Mouse (Mus musculus): ENCODE measurements around the gene Rbfox1.

The Rbfox1 gene

DNA sequence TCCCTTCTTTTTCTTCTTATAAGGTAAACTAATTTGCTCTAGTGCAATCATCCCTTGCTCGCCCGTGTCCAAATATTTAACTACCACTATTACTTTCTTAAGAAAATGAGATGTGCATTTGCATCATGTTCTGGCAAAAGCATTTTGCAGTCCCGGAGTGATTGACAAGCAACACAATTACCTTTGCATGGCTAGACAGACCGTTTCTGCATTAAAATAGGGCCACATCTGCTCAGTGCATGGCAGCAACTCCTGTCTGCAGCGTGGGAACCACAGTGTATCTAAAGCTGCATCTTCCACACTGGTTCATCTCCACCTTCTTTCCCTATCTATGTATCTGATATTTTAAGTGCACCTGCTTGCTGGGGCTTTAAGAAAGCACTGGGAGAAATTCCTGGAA, 1473.9 kb downstream of the Rbfox1 start:
- in situ Hi-C loops (cut with MboI; ENCODE audit: low pct_unique_long_range_greater_than_20kb in 1 of 2, low sequenced_read_pairs in 2 of 2, unreplicated experiment in 1 of 2) = no loop called here

DNA sequence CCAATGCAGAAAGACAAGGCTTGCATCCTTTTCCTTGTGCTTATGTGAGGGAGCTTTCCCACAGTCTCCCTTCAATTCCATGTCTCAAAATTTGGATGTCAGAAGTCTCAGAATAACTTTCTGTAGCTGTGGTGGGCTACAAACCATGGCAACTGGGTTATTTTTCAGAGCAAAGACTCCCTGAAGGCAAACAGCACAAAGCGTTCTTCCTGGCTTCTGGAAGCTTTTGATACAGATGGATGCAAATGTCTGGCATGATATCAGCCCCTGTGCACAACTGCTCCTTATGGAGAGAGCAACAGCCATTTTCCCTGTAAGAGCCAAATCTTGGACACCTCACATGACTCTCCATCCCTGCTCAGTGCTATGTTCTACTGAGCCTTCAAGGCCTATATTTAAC, 1475.6 kb downstream of the Rbfox1 start:
- in situ Hi-C loops (cut with MboI; ENCODE audit: low pct_unique_long_range_greater_than_20kb in 1 of 2, low sequenced_read_pairs in 2 of 2, unreplicated experiment in 1 of 2) = no loop called here

DNA sequence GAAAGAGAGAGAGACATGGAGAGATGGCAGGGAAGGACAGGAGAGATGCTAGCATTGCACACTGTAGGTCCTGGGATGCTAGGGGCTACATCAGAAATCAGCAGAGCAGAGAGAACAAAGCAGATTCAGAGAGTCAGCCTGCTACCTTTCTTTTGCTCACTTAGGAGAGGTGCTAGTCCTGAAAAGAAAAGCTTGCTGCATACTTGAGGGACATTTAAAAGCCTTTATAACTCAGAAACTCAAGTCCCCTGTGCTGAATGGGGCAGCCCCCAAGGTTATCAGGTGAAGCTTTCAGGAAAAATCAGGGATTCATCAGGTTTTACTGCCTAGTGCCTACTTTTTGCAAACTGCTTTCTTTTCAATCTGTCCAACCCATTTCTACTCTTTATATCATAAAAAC, 1480.7 kb downstream of the Rbfox1 start:
- in situ Hi-C loops (cut with MboI; ENCODE audit: low pct_unique_long_range_greater_than_20kb in 1 of 2, low sequenced_read_pairs in 2 of 2, unreplicated experiment in 1 of 2) = no loop called here

DNA sequence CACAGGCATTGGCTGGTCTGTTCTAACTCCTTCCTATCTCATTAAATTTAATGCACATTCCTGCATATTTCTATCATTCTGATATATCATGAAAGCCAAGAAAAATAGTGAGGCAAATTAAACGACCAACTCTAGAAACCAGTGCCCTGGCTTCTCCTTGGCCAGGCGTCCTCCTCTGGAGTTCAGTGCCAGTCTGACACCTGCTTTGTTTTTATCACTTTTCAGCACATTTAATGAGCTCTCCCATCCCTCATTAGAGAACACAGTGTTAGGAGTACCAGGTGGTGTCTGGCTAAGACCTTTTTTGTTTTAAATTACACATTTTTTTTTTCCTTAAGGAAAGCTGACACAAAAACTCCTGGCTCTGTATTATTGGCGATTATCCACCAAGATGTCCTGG, 1489.0 kb downstream of the Rbfox1 start:
- in situ Hi-C loops (cut with MboI; ENCODE audit: low pct_unique_long_range_greater_than_20kb in 1 of 2, low sequenced_read_pairs in 2 of 2, unreplicated experiment in 1 of 2) = no loop called here

DNA sequence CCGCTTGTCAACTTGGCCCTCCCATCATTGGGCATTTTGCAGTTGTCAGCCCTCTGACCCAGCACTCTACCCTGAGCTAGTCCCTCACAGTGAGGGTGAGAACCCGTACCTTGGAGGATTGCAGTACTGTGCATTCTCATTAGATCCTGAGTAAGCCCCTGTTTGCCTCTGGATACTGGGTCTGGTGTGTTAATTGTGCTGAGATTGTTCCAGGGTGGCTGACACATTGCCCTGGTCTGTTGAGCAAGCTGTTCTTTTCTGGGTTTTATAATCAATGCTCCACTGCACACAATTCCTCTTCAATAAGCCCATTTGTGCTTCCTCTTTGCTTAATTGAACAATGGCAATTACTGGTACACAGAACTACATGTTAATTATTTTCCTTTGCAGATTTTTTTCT, 1489.5 kb downstream of the Rbfox1 start:
- in situ Hi-C loops (cut with MboI; ENCODE audit: low pct_unique_long_range_greater_than_20kb in 1 of 2, low sequenced_read_pairs in 2 of 2, unreplicated experiment in 1 of 2) = no loop called here

DNA sequence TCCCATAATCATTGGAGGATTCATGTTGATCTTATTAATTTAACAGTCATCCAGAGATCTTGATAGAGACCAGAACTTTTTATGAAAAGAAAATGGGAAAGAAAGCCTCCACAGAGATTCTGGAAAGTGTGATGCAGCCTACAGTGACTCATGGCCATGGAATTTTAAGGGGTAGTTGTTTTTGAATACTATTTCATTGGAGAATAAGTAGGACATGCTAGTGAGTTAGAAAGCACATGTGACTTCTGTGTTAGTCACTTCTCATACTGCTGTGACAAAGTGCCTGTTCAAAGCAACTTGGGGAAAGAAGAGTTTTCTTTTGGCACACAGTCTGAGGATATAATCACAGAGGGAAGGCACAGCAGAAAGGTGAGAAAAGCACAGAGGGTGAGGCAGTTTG, 1510.9 kb downstream of the Rbfox1 start:
- in situ Hi-C loops (cut with MboI; ENCODE audit: low pct_unique_long_range_greater_than_20kb in 1 of 2, low sequenced_read_pairs in 2 of 2, unreplicated experiment in 1 of 2) = no loop called here

DNA sequence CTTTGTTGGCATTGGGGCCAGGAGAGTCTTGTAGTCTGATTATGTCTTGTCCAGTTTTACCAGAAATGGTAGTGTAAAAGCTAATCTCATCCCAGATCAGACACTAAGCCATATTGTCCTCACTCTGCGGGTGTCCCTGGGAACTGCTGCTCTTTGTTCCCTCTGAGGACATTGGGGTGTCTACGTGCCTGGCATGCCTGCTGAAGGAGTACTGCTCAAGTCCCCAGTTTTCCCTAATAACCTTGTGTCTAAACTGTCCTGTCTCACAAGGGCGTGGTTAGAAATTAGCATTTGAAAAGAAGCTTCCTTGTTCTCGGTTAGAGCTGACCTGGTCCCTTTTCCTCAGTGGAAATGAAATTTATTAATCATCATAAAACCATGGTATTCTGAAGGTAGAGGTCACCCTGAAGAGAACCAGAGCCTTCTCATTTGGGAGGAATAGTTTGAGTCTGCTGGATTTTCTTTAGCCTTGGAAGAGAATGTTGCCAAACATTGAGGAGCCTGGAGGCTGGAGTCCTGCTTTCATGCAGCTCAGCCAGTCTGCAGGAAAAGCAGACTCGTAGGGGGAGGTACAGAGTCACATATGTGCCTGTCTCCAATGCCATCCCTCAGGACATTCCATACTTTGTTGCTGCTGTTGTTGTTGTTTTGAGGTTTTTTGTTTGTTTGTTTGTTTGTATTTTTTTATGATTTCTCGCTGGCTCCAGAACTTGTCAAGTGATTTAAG, 1519.8 kb downstream of the Rbfox1 start:
- in situ Hi-C loops (cut with MboI; ENCODE audit: low pct_unique_long_range_greater_than_20kb in 1 of 2, low sequenced_read_pairs in 2 of 2, unreplicated experiment in 1 of 2) = no loop called here

DNA sequence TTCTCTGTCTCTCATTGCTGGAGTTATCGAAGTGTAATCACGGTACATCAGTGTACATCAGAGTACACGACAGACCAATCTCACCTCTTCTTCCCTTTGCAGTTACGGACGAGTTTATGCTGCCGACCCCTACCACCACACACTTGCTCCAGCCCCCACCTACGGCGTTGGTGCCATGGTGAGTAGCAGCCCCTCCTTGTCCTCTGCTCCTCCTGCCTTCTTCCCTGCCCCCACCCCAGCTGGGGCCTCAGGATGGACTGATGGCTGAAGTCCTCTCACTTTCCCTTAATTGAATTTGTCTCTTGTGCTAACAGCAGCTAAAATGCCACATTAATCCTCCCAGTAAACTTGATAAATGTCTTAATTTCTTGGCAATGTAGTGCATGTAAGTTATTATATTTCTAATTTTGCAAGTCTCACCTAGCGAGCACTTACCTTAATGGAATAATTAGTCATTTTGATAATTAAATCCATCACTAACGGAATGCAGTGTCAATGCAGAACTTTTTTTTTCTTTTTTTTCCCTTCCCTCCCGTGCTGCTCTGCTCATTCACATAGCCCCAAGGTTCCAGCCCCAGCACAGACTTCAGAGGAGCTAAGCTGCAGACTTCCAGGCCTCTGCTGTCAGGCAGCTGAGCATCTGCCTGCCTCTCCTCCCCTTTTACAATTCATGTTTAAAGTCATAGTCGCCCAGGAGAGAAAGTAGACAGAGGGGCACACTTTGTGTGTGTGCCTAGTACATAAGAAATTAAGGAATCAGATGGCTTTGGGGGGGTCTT, 1522.9 kb downstream of the Rbfox1 start:
- in situ Hi-C loops (cut with MboI; ENCODE audit: low pct_unique_long_range_greater_than_20kb in 1 of 2, low sequenced_read_pairs in 2 of 2, unreplicated experiment in 1 of 2) = no loop called here

DNA sequence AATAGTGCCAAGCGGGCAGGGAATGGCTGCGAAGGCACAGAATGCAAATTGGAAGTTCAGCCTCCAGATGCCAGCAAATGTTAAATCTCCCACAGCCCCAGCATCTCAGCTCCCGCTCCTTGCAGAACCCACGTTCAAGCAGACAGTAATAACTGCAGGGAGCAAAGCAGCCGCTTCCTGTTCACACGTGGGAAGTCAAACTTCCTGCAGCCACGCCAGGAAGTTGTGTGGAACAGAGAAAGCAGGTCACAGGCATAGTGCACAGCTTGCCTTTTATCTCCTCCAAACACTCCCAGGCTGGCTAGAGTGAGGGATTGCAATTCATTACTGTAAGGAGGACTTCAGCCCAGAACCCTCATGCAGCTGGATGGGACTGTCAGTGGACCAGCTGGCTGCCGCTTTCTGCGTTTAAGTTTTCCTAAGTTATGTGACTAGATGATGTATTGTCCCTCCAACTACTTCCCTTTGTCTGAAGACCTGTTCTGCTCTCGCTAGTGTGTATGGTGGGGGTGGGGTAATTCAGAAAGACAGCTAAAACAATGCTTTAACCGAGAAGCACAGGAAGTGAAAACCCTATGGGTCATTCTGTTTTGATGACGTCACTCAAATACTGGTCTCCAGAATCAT, 1534.6 kb downstream of the Rbfox1 start:
- in situ Hi-C loops (cut with MboI; ENCODE audit: low pct_unique_long_range_greater_than_20kb in 1 of 2, low sequenced_read_pairs in 2 of 2, unreplicated experiment in 1 of 2) = no loop called here

DNA sequence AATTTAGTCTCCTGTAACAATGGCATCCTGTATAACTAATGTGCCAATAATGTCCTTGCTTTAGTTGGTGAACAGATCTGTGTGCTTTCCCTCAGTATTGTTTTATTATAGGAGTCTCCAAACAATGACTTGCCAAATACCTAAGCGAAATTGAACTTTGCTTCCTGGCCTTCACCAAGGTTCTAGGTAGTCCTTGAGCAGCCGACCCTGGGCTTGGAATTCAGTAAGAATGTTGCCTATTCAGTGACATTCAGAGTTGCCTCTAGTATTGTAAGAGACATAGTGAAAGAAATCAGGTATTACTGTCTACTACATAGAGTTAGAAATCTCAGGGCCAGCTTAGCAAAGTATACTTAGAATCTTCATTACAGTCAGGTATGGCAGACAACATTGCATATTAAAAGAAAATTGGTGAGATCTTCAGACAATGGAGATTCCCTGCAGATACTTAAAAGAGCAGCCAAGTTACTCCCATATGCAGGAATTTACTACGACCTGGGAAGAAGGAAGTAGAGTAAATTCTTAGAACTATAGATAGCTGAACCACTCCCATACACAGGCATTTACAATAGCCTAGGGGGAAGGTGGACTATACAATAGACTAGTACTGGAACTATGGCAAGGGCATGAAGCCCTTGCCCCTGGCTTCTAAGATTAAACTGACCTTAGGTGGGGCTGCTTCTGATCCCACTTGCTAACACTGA, 1540.4 kb downstream of the Rbfox1 start:
- in situ Hi-C loops (cut with MboI; ENCODE audit: low pct_unique_long_range_greater_than_20kb in 1 of 2, low sequenced_read_pairs in 2 of 2, unreplicated experiment in 1 of 2) = no loop called here

DNA sequence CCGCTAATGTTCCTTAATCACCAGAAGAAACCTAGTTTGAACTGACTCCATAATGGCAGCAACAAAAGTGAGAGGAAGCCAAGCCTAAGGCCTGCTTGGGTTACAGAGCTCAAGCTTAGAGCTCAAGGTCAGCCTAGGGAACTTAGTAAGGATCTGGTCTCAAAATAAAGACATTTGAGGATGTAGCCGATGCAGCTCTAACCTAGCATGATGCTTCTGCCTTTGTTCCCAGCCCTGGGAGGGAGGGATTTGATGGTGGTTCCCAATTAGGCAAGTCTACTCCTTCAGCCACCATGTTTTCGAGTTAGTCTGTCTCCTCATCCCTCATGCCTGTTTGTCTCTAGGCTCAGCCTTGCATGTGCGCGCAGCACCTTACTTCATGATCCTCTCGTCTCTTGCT, 1548.1 kb downstream of the Rbfox1 start:
- in situ Hi-C loops (cut with MboI; ENCODE audit: low pct_unique_long_range_greater_than_20kb in 1 of 2, low sequenced_read_pairs in 2 of 2, unreplicated experiment in 1 of 2) = no loop called here

DNA sequence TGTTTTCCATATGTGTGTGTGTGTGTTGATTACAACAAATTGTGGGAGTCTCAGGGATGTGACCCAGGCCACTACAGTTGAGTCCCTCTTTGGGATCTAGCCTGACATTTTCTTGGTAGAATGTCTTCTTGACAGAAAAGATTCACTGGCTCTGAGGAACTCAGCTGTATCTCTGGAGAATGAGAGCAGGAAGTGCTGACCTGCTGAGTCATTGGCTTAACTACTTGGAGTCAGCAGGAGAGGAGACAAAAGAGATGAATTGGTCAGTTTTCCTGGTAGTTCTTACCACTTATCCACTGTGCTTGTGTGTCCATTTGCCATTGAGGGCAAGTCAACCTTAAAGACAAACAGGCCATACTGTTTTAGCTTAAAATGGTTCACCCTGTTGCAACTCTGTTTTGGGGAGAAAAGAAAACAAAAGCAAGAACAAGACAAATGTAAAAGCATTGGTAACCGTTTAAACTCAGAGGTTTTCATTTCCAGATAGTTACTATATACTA, 1561.7 kb downstream of the Rbfox1 start:
- in situ Hi-C loops (cut with MboI; ENCODE audit: low pct_unique_long_range_greater_than_20kb in 1 of 2, low sequenced_read_pairs in 2 of 2, unreplicated experiment in 1 of 2) = no loop called here

DNA sequence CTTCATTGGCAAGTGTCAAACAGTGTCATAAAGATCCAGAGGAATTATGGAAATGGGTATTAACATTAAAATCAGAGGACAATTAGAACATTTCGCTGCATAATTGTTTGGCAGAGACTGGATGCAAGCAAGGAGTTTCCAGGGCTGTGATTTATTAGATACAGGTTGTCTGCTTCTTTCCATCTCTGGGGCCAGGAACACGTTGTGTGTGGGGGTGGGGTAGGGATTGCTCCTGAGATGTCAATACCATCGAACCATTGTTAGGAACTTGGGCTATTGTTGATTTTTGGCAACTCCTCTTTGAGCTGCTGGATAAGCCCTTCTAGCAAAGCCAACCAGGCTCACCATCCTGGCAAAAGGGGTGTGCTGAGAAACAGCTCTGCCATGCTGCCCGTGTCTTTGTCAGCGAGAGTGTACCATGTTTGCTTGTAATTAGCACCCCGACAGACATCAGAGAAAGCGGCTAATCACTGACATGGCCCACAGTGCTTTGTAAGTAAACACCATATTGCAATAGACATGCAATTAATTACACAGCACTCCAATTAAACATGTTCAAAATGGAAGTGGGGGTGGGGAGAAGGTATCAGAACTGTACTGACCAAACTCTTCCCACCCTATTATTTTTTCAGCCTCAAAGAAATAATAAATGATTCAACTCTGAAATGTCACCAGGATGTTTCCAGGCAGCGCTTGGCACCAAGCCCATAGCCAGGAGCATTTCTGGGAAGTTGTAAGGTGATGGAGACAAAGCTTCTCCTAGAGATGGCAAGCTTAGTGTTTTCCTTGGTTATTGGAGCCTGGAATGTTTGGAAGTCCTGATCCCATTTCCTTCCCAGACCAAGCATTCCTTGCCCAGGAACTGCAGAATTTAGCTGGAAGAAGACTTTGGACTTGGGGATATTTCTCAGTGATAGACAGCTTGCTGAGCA, 1562.8 kb downstream of the Rbfox1 start:
- in situ Hi-C loops (cut with MboI; ENCODE audit: low pct_unique_long_range_greater_than_20kb in 1 of 2, low sequenced_read_pairs in 2 of 2, unreplicated experiment in 1 of 2) = no loop called here

DNA sequence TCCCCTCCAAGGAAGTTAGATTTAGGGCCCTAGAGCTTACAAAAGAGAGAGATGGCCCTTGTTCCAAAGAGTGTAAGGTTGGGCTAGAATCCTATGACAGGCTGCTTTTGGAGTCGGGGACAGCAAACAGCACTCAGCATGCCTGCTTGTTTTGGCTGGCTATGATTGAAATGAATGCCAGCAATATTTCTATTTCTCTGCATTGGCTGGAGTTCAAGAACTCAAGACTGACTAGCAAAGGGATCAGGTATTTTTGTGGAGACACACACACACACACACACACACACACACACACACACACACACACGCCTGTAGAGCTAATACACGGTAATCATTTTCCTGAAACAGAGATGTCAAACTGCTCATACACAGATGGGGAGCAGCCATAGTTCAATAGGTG, 1566.0 kb downstream of the Rbfox1 start:
- in situ Hi-C loops (cut with MboI; ENCODE audit: low pct_unique_long_range_greater_than_20kb in 1 of 2, low sequenced_read_pairs in 2 of 2, unreplicated experiment in 1 of 2) = no loop called here

DNA sequence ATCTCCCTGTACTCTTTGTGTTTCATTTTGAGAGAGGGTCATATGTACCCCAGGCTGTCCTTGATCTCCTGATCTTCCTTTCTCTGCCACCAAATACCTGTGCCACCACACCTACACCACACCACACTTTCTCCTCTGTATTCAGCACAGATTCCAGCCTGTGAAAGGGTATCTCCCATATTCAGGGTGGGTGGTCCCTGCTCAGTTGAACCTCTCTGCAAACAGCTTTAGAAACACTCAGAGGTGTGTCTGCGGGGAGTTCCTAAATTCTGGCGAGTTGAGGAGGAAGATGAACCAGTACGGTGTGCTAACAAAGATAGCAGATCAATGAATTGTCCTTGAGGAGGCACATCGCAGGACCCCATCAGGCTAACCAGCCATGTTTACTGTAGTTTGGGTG, 1572.4 kb downstream of the Rbfox1 start:
- in situ Hi-C loops (cut with MboI; ENCODE audit: low pct_unique_long_range_greater_than_20kb in 1 of 2, low sequenced_read_pairs in 2 of 2, unreplicated experiment in 1 of 2) = no loop called here

All from mouse embryonic stem cell (cell line).